Mouse (Mus musculus): Measurements from ENCODE around the gene Olfr70. TPM values are rescaled to one million over a fixed set of nuclear protein-coding genes. Genes with fewer than 3 reads are reported as not detected.

Gene Olfr70
- polyA plus RNA-seq, 1 experiment from 2014 or later = not detected

GRCm38 (mm10) chr4:43690021-43690420 is 10.6 kb downstream of the Olfr70 start:
- Histone ChIP-seq H3K4me2 (ENCODE audit: low read depth, low read length) (no peak overlapping the region), H3K9ac (replicated peaks) (no peak overlapping the region), H3K27me3 (ENCODE audit: insufficient read depth, low read length) (no peaks in the 10 kb centered on the region), H3K9me3 (ENCODE audit: low read length) (no peaks in the 10 kb centered on the region), H3K4me1 (ENCODE audit: insufficient read depth) (peaks cover 11% of the 10 kb centered on the region), H3K27ac (ENCODE audit: low read depth) (no peak overlapping the region), H3K36me3 (replicated peaks; ENCODE audit: insufficient read depth, low read length) (no peaks in the 10 kb centered on the region), H3K4me3 (ENCODE audit: low read depth, low read length) (no peak overlapping the region)
- no peak for DNase-seq
- WGBS (ENCODE audit: insufficient replicate concordance) = 88% methylated on average over 17 of the region's 17 CpGs
- no peak for TF ChIP-seq CTCF (IDR thresholded peaks at IDR 0.05; ENCODE audit: low read depth)
- no peak for TF ChIP-seq EP300 (IDR thresholded peaks at IDR 0.05; ENCODE audit: low read depth)
- no peak for ATAC-seq

GRCm38 (mm10) chr4:43679416-43680043 is 21.1 kb downstream of the Olfr70 start:
- TF ChIP-seq EP300 (IDR thresholded peaks at IDR 0.05; ENCODE audit: low read depth) = no peak
- TF ChIP-seq CTCF (IDR thresholded peaks at IDR 0.05; ENCODE audit: low read depth) = no peak
- WGBS (ENCODE audit: insufficient replicate concordance) = 80% methylated on average over 7 of the region's 7 CpGs
- Histone ChIP-seq H3K36me3 (replicated peaks; ENCODE audit: insufficient read depth, low read length) (no peaks in the 10 kb centered on the region), H3K4me2 (ENCODE audit: low read depth, low read length) (no peak overlapping the region), H3K9ac (replicated peaks) (no peak overlapping the region), H3K4me3 (ENCODE audit: low read depth, low read length) (no peak overlapping the region), H3K4me1 (ENCODE audit: insufficient read depth) (no peaks in the 10 kb centered on the region), H3K27ac (ENCODE audit: low read depth) (no peak overlapping the region), H3K9me3 (ENCODE audit: low read length) (no peaks in the 10 kb centered on the region), H3K27me3 (ENCODE audit: insufficient read depth, low read length) (no peaks in the 10 kb centered on the region)
- ATAC-seq (no peak), DNase-seq (no peak)

GRCm38 (mm10) chr4:43678541-43678940 is 22.1 kb downstream of the Olfr70 start:
- Histone ChIP-seq H3K36me3 (replicated peaks; ENCODE audit: insufficient read depth, low read length) (no peaks in the 10 kb centered on the region), H3K9ac (replicated peaks) (no peak overlapping the region), H3K9me3 (ENCODE audit: low read length) (no peaks in the 10 kb centered on the region), H3K4me1 (ENCODE audit: insufficient read depth) (no peaks in the 10 kb centered on the region), H3K27me3 (ENCODE audit: insufficient read depth, low read length) (no peaks in the 10 kb centered on the region), H3K4me2 (ENCODE audit: low read depth, low read length) (no peak overlapping the region), H3K4me3 (ENCODE audit: low read depth, low read length) (no peak overlapping the region), H3K27ac (ENCODE audit: low read depth) (no peak overlapping the region)
- TF ChIP-seq CTCF (IDR thresholded peaks at IDR 0.05; ENCODE audit: low read depth) (no peak), EP300 (IDR thresholded peaks at IDR 0.05; ENCODE audit: low read depth) (no peak)
- 81% methylated on average over 6 of the region's 6 CpGs for WGBS (ENCODE audit: insufficient replicate concordance)
- ATAC-seq (no peak), DNase-seq (no peak)

- no peak overlapping the region for H3K4me3 ChIP-seq (ENCODE audit: low read depth, low read length)
- TF ChIP-seq CTCF (IDR thresholded peaks at IDR 0.05; ENCODE audit: low read depth) (no peak), EP300 (IDR thresholded peaks at IDR 0.05; ENCODE audit: low read depth) (no peak)
- no peak overlapping the region for H3K4me2 ChIP-seq (ENCODE audit: low read depth, low read length)
- H3K36me3 ChIP-seq (replicated peaks; ENCODE audit: insufficient read depth, low read length) = no peaks in the 10 kb centered on the region
- H3K9ac ChIP-seq (replicated peaks) = no peak overlapping the region; the same call in 1 of the 2 replicates
- no peaks in the 10 kb centered on the region for H3K27me3 ChIP-seq (ENCODE audit: insufficient read depth, low read length)
- no peaks in the 10 kb centered on the region for H3K9me3 ChIP-seq (ENCODE audit: low read length)
- DNase-seq (no peak), ATAC-seq (no peak)
- H3K4me1 ChIP-seq (ENCODE audit: insufficient read depth) = no peaks in the 10 kb centered on the region
- no peak overlapping the region for H3K27ac ChIP-seq (ENCODE audit: low read depth)
- WGBS (ENCODE audit: insufficient replicate concordance) = 61% methylated on average over 4 of the region's 4 CpGs
Measured at GRCm38 (mm10) chr4:43675608-43676007, 25.0 kb downstream of the Olfr70 start.

- H3K9ac ChIP-seq (replicated peaks) = no peak overlapping the region
- H3K4me3 ChIP-seq (ENCODE audit: low read depth, low read length) = no peak overlapping the region
- WGBS (ENCODE audit: insufficient replicate concordance) = 49% methylated on average over 5 of the region's 5 CpGs
- ATAC-seq (no peak), DNase-seq (no peak)
- no peak overlapping the region for H3K27ac ChIP-seq (ENCODE audit: low read depth)
- H3K4me2 ChIP-seq (ENCODE audit: low read depth, low read length) = no peak overlapping the region
- no peak for TF ChIP-seq EP300 (IDR thresholded peaks at IDR 0.05; ENCODE audit: low read depth)
- TF ChIP-seq CTCF (IDR thresholded peaks at IDR 0.05; ENCODE audit: low read depth) = no peak
- H3K36me3 ChIP-seq (replicated peaks; ENCODE audit: insufficient read depth, low read length) = no peaks in the 10 kb centered on the region
- H3K4me1 ChIP-seq (ENCODE audit: insufficient read depth) = no peaks in the 10 kb centered on the region
- H3K27me3 ChIP-seq (ENCODE audit: insufficient read depth, low read length) = no peaks in the 10 kb centered on the region
- H3K9me3 ChIP-seq (ENCODE audit: low read length) = no peaks in the 10 kb centered on the region
Measured at GRCm38 (mm10) chr4:43674974-43675373, 25.6 kb downstream of the Olfr70 start.

- WGBS (ENCODE audit: insufficient replicate concordance) = 72% methylated on average over 8 of the region's 8 CpGs
Measured at GRCm38 (mm10) chr4:43673703-43674102, 26.9 kb downstream of the Olfr70 start.

More at GRCm38 (mm10) chr4:43673703-43674102, 26.9 kb downstream of the Olfr70 start:
- Histone ChIP-seq H3K27ac (ENCODE audit: low read depth) (no peak overlapping the region), H3K27me3 (ENCODE audit: insufficient read depth, low read length) (0 out of 2 replicates have a peak, but pooled peaks cover 5% of the 10 kb centered on the region), H3K4me2 (ENCODE audit: low read depth, low read length) (no peak overlapping the region), H3K9me3 (ENCODE audit: low read length) (no peaks in the 10 kb centered on the region), H3K36me3 (replicated peaks; ENCODE audit: insufficient read depth, low read length) (no peaks in the 10 kb centered on the region), H3K4me1 (ENCODE audit: insufficient read depth) (peaks cover 8% of the 10 kb centered on the region), H3K4me3 (ENCODE audit: low read depth, low read length) (no peak overlapping the region), H3K9ac (replicated peaks) (no peak overlapping the region)
- no peak for ATAC-seq
- no peak for DNase-seq
- TF ChIP-seq EP300 (IDR thresholded peaks at IDR 0.05; ENCODE audit: low read depth) = no peak
- no peak for TF ChIP-seq CTCF (IDR thresholded peaks at IDR 0.05; ENCODE audit: low read depth)
